Mouse (Mus musculus) cortical plate, adult 2 months (tissue): ENCODE results near the gene Edrf1.

Source experiments
- CTCF ChIP-seq: fragments of 200-500 bp; IDR thresholded peaks from 2 replicates; pipeline ENCODE4 v1.5.1; 2011; ENCODE audit warnings: mild to moderate bottlenecking, control low read depth, low read length; ENCODE audit not compliant: insufficient read depth; ENCODE audit errors: extremely low read depth
- POLR2A ChIP-seq: fragments of 200-500 bp; IDR thresholded peaks from 2 replicates; pipeline ENCODE4 v1.6.1; 2011; ENCODE audit warnings: mild to moderate bottlenecking, low read length, control low read depth; ENCODE audit not compliant: insufficient read depth; ENCODE audit errors: extremely low read depth

DNA sequence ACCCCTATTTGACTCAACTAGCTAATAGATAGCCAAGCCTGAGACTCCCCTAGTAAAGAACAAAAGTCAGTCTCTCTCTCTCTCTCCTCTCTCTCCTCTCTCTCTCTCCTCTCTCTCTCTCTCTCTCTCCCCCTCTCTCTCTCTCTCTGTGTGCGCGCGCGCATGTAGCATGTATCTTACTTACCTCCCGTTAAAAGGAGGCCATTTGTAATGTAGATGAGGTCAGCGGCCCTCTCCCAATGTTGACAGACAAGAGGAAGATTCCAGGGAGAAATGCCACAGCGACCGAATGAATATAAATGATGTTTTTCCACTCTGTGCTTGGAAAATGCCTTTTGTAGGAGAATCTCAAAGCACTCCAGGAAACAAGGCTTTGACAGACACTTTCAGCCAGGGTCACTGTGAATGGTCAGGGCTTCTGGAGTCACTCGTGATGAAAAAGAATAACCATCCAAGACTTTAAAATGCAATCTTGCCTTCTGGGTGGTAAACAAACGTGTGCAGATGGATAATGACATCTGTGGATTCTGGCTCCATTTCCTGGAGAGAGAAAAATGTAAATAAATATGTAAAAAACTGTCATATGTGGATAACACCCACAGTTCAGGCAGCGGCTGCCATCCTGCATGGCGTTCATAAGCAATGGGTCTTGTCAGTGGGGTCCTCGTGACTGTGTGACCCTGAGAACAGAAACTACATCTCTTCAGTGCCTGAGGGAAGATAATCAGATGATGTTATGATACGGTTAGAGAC, 10.0 kb upstream of the Edrf1 start:
- no peak for TF ChIP-seq CTCF
- no peak for TF ChIP-seq POLR2A
